Mouse (Mus musculus): Measurements from ENCODE around the gene Sccpdh. TPM values are rescaled to one million over a fixed set of nuclear protein-coding genes. Genes with fewer than 3 reads are reported as not detected.

The Sccpdh gene
- polyA plus RNA-seq, 1 experiment = 48.5 TPM

DNA sequence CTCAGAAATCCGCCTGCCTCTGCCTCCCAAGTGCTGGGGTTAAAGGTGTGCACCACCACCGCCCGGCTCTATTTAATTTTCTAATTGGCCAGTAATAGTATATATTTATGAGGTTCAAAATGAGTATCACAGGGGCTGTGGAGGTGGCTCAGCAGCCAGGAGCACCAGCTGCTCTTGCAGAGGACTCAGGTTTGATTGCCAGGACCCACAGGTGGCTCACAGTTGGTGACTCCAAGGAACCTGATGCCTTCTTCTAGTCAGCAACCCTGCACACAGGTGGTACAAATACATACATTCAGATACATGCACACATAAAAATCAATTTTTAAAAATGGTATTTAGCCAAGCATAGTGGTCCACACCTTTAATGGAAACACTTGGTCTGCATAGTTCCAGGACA is 20.0 kb downstream of the Sccpdh start:
- TF ChIP-seq CTCF (IDR thresholded peaks at IDR 0.05; ENCODE audit: low read depth, low read length) (no peak), POLR2A (IDR thresholded peaks at IDR 0.05; ENCODE audit: insufficient read depth, low read length) (no peak), EP300 (IDR thresholded peaks at IDR 0.05; ENCODE audit: insufficient read depth, low read depth, low read length) (no peak)
- peaks cover 2% of the 10 kb centered on the region for H3K36me3 ChIP-seq (ENCODE audit: control insufficient read depth, insufficient read depth, low read length, poor library complexity, severe bottlenecking)

DNA sequence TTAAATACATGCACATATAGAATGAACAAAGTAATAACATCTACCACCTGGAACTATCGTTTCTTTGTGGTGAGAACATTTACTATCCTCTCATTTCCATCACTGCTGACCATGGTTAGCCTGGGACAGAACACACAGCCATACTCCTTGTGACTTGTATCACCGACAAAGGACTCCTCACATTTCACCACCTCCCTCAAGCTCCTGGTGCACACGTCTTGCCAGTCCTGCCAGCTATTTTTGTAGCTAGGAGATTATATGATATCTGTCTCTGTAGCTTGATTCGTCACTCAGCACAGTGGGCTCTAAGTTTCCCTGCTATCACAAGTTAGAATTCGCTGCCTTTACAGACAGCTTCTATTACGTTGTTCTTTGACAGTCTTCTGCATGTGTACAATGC is 20.4 kb downstream of the Sccpdh start:
- TF ChIP-seq POLR2A (IDR thresholded peaks at IDR 0.05; ENCODE audit: insufficient read depth, low read length) (no peak), CTCF (IDR thresholded peaks at IDR 0.05; ENCODE audit: low read depth, low read length) (no peak), EP300 (IDR thresholded peaks at IDR 0.05; ENCODE audit: insufficient read depth, low read depth, low read length) (no peak)
- H3K4me1 ChIP-seq (ENCODE audit: control insufficient read depth, insufficient read depth, low read length) = no peaks in the 10 kb centered on the region
- H3K36me3 ChIP-seq (ENCODE audit: control insufficient read depth, insufficient read depth, low read length, poor library complexity, severe bottlenecking) = peaks cover 2% of the 10 kb centered on the region

More for the DNA sequence above, 20.0 kb downstream of the Sccpdh start:
- Histone ChIP-seq H3K4me1 (ENCODE audit: control insufficient read depth, insufficient read depth, low read length) (no peaks in the 10 kb centered on the region), H3K9ac (ENCODE audit: low read depth, poor library complexity, severe bottlenecking) (no peak overlapping the region), H3K9me3 (replicated peaks; ENCODE audit: control insufficient read depth, insufficient read depth, low read length, poor library complexity, severe bottlenecking) (no peaks in the 10 kb centered on the region), H3K4me3 (ENCODE audit: low read depth, low read length) (no peak overlapping the region), H3K27me3 (ENCODE audit: control insufficient read depth, insufficient read depth, low read length, poor library complexity, severe bottlenecking) (no peaks in the 10 kb centered on the region), H3K27ac (ENCODE audit: insufficient read depth, low read length) (no peak overlapping the region)

DNA sequence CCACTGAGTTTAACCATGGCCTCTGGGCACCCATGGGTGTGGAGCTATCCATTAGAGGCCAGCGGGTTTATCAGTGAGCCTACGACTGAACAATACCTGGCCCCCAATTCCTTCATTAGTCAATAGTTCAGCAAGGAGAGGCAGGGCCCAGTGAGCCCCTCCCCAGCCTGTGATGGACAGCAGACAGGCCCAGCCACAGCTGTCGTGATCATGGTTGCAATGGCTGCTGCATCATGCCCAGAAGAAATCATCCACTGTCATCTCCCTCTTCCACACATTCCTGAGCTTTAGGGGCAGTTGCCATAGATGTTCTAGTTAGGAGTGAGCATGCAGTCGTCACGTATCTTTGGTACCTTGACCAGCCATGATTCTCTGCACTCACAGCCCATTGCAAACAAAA is 20.9 kb downstream of the Sccpdh start:
- no peak overlapping the region for H3K4me3 ChIP-seq (ENCODE audit: low read depth, low read length)
- H3K27me3 ChIP-seq (ENCODE audit: control insufficient read depth, insufficient read depth, low read length, poor library complexity, severe bottlenecking) = no peaks in the 10 kb centered on the region
- TF ChIP-seq POLR2A (IDR thresholded peaks at IDR 0.05; ENCODE audit: insufficient read depth, low read length) (no peak), CTCF (IDR thresholded peaks at IDR 0.05; ENCODE audit: low read depth, low read length) (no peak), EP300 (IDR thresholded peaks at IDR 0.05; ENCODE audit: insufficient read depth, low read depth, low read length) (no peak)
- H3K9me3 ChIP-seq (replicated peaks; ENCODE audit: control insufficient read depth, insufficient read depth, low read length, poor library complexity, severe bottlenecking) = no peaks in the 10 kb centered on the region
- no peak overlapping the region for H3K9ac ChIP-seq (ENCODE audit: low read depth, poor library complexity, severe bottlenecking)
- peaks cover under 1% of the 10 kb centered on the region for H3K36me3 ChIP-seq (ENCODE audit: control insufficient read depth, insufficient read depth, low read length, poor library complexity, severe bottlenecking)
- no peaks in the 10 kb centered on the region for H3K4me1 ChIP-seq (ENCODE audit: control insufficient read depth, insufficient read depth, low read length)
- H3K27ac ChIP-seq (ENCODE audit: insufficient read depth, low read length) = no peak overlapping the region

More for the DNA sequence above, 20.4 kb downstream of the Sccpdh start:
- Histone ChIP-seq H3K9ac (ENCODE audit: low read depth, poor library complexity, severe bottlenecking) (no peak overlapping the region), H3K9me3 (replicated peaks; ENCODE audit: control insufficient read depth, insufficient read depth, low read length, poor library complexity, severe bottlenecking) (no peaks in the 10 kb centered on the region), H3K27ac (ENCODE audit: insufficient read depth, low read length) (no peak overlapping the region), H3K4me3 (ENCODE audit: low read depth, low read length) (no peak overlapping the region), H3K27me3 (ENCODE audit: control insufficient read depth, insufficient read depth, low read length, poor library complexity, severe bottlenecking) (no peaks in the 10 kb centered on the region)

DNA sequence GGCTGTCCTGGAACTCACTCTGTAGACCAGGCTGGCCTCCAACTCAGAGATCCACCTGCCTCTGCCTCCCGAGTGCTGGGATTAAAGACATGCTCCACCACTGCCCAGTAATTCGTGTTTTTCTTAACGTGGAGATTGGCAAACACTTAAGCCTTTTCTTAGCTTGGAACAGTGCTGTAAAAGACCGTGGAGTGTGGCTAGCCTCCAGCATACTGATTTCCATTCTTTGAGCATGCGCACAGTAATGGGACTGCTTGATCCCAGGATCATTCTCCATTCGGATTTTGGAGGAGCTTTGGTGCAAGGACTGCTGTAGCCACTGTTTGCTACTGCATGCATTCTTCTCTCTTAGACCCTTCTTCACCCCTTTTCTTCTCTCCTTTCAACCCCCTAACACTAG is 21.5 kb downstream of the Sccpdh start:
- no peak for TF ChIP-seq POLR2A (IDR thresholded peaks at IDR 0.05; ENCODE audit: insufficient read depth, low read length)
- TF ChIP-seq EP300 (IDR thresholded peaks at IDR 0.05; ENCODE audit: insufficient read depth, low read depth, low read length) = no peak
- no peak for TF ChIP-seq CTCF (IDR thresholded peaks at IDR 0.05; ENCODE audit: low read depth, low read length)
- Histone ChIP-seq H3K36me3 (ENCODE audit: control insufficient read depth, insufficient read depth, low read length, poor library complexity, severe bottlenecking) (no peaks in the 10 kb centered on the region; the same call in 1 of the 2 replicates), H3K9ac (ENCODE audit: low read depth, poor library complexity, severe bottlenecking) (no peak overlapping the region), H3K27ac (ENCODE audit: insufficient read depth, low read length) (no peak overlapping the region), H3K4me3 (ENCODE audit: low read depth, low read length) (no peak overlapping the region), H3K9me3 (replicated peaks; ENCODE audit: control insufficient read depth, insufficient read depth, low read length, poor library complexity, severe bottlenecking) (no peaks in the 10 kb centered on the region), H3K27me3 (ENCODE audit: control insufficient read depth, insufficient read depth, low read length, poor library complexity, severe bottlenecking) (no peaks in the 10 kb centered on the region), H3K4me1 (ENCODE audit: control insufficient read depth, insufficient read depth, low read length) (no peaks in the 10 kb centered on the region)

DNA sequence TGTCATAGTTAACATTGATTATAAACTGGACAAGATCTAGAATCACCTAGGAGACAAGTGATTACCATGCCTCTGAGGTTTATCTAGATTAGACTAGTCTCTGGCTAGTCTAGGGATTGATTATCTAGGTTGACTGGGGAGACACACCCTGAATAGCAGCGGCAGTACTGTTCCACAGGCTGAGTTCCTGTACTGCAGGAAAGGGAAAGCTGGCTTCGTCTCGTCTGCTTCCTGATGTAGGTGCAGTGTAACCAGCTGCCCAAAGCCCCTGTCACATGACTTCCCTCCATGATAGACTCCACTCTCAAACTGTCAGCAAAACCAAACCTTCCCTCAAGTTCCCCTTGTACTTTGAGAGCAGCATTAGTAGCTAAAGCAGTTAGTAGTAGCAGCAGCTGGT is 36.1 kb downstream of the Sccpdh start:
- TF ChIP-seq EP300 (IDR thresholded peaks at IDR 0.05; ENCODE audit: insufficient read depth, low read depth, low read length) (no peak), CTCF (IDR thresholded peaks at IDR 0.05; ENCODE audit: low read depth, low read length) (no peak), POLR2A (IDR thresholded peaks at IDR 0.05; ENCODE audit: insufficient read depth, low read length) (no peak)
- no peaks in the 10 kb centered on the region for H3K36me3 ChIP-seq (ENCODE audit: control insufficient read depth, insufficient read depth, low read length, poor library complexity, severe bottlenecking)
- H3K9me3 ChIP-seq (replicated peaks; ENCODE audit: control insufficient read depth, insufficient read depth, low read length, poor library complexity, severe bottlenecking) = no peaks in the 10 kb centered on the region; the same call in 1 of the 2 replicates
- H3K27me3 ChIP-seq (ENCODE audit: control insufficient read depth, insufficient read depth, low read length, poor library complexity, severe bottlenecking) = no peaks in the 10 kb centered on the region
- H3K4me3 ChIP-seq (ENCODE audit: low read depth, low read length) = no peak overlapping the region
- no peaks in the 10 kb centered on the region for H3K4me1 ChIP-seq (ENCODE audit: control insufficient read depth, insufficient read depth, low read length)
- no peak overlapping the region for H3K27ac ChIP-seq (ENCODE audit: insufficient read depth, low read length)
- no peak overlapping the region for H3K9ac ChIP-seq (ENCODE audit: low read depth, poor library complexity, severe bottlenecking)

DNA sequence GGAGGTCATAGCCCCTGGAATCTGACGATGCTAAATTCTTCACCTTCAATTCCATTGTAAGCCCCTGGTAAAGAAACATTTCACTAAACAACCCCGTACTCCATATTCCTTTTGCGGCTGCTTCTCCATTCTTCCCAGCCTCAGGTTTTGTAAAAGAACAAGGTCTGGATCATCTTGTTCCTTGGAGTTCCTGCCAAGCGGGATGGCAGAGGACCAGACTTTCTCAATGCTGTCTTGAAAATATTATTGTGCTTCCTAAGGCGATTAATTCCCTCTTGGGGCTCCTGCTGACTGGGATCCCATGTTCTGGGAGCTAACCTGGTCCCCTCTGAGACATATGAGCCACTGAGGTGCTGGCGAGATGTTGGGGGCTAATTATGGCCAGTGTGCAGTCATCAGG is 37.1 kb downstream of the Sccpdh start:
- no peaks in the 10 kb centered on the region for H3K4me1 ChIP-seq (ENCODE audit: control insufficient read depth, insufficient read depth, low read length)
- H3K36me3 ChIP-seq (ENCODE audit: control insufficient read depth, insufficient read depth, low read length, poor library complexity, severe bottlenecking) = no peaks in the 10 kb centered on the region
- H3K27ac ChIP-seq (ENCODE audit: insufficient read depth, low read length) = no peak overlapping the region
- H3K9ac ChIP-seq (ENCODE audit: low read depth, poor library complexity, severe bottlenecking) = no peak overlapping the region
- H3K4me3 ChIP-seq (ENCODE audit: low read depth, low read length) = no peak overlapping the region
- no peaks in the 10 kb centered on the region; the same call in 1 of the 2 replicates for H3K9me3 ChIP-seq (replicated peaks; ENCODE audit: control insufficient read depth, insufficient read depth, low read length, poor library complexity, severe bottlenecking)
- H3K27me3 ChIP-seq (ENCODE audit: control insufficient read depth, insufficient read depth, low read length, poor library complexity, severe bottlenecking) = no peaks in the 10 kb centered on the region
- TF ChIP-seq CTCF (IDR thresholded peaks at IDR 0.05; ENCODE audit: low read depth, low read length) = no peak
- TF ChIP-seq EP300 (IDR thresholded peaks at IDR 0.05; ENCODE audit: insufficient read depth, low read depth, low read length) = no peak
- no peak for TF ChIP-seq POLR2A (IDR thresholded peaks at IDR 0.05; ENCODE audit: insufficient read depth, low read length)

Measured in ES-Bruce4 (cell line).